In genomic region chr7:44997231-44997939, GRCm38 (mm10) we compare ENCODE assay signal across 8 mouse cellular contexts. TPM values are rescaled to one million over a fixed set of nuclear protein-coding genes. Genes with fewer than 3 reads are reported as not detected.
DNase-seq lines count a peak whose midpoint lies in the region; ATAC-seq lines count a peak whose summit lies in the region.

Gene Irf3 (plus strand): TSS chr7:44997648.

- peak within 1 kb of the TSS; percentile 77 for H3K27ac ChIP-seq in hindbrain, embryonic 14.5 days

- H3K4me2 ChIP-seq in hindbrain, embryonic 14.5 days (replicated peaks) = peak within 1 kb of the TSS; percentile 96

- H3K4me3 ChIP-seq in hindbrain, embryonic 14.5 days (replicated peaks; ENCODE audit: low read length) = peak within 1 kb of the TSS; percentile 62

- under 1% methylated on average over 43 of the region's 43 CpGs for WGBS in hindbrain, embryonic 14.5 days

- no peaks in the 10 kb centered on the region for H3K9me3 ChIP-seq in hindbrain, embryonic 14.5 days (ENCODE audit: control insufficient read depth, low read length)

- DNase-seq in R1 (ENCODE audit: low read depth, low spot score) = peak; percentile 97
- peak; percentile 96 to 97 for DNase-seq in cerebellum, postnatal 25 days
- peak; percentile 91 to 94 for DNase-seq in frontal cortex, postnatal 25 days (ENCODE audit: low spot score in 2 of 2)
- peak; percentile 97 for DNase-seq in hindbrain, embryonic 14.5 days (ENCODE audit: low spot score)
- DNase-seq in layer of hippocampus, postnatal 36 days = peak; percentile 95 to 97
- DNase-seq in lung, postnatal 36 days = peak; percentile 99
- peak; percentile 97 for DNase-seq in retina, postnatal 1 day
- DNase-seq in urinary bladder, adult 18-20 months (ENCODE audit: low spot score in 2 of 2) = peak; percentile 93 to 96

- peak; percentile 89 for ATAC-seq in hindbrain, embryonic 14.5 days (ENCODE audit: low FRiP score)

- H3K4me1 ChIP-seq in hindbrain, embryonic 14.5 days (replicated peaks; ENCODE audit: control insufficient read depth, insufficient read depth, low read length) = peaks cover 13% of the 10 kb centered on the region

- peak within 1 kb of the TSS; percentile 80 for H3K9ac ChIP-seq in hindbrain, embryonic 14.5 days

- H3K36me3 ChIP-seq in hindbrain, embryonic 14.5 days (replicated peaks; ENCODE audit: control insufficient read depth, insufficient read depth) = peaks cover 35% of the 10 kb centered on the region

- no peaks in the 10 kb centered on the region for H3K27me3 ChIP-seq in hindbrain, embryonic 14.5 days (ENCODE audit: control insufficient read depth, insufficient read depth, low read length)

RNA-seq across cellular contexts. Expression of gene Irf3, which starts in this region (rescaled TPM):
- 52.1 and 56.9 TPM in 2 replicates for polyA plus RNA-seq in hindbrain, embryonic 14.5 days (2014; fragmentation: Nextera tagmentation; extraction: Ambion mirVana)
- total RNA-seq in layer of hippocampus, postnatal 36 days (2021) = 10 to 100 TPM; 45.9 to 51.0 TPM

Comparison
In these comparisons a context has a peak if more than half of its experiments do, and no peak if none do; other contexts are left out.
1. Peak in every context shown above with its lines: DNase-seq, ATAC-seq, H3K4me3 ChIP-seq and H3K27ac ChIP-seq.